Mouse (Mus musculus): ENCODE measurements around the gene Rtl5. TPM values are rescaled to one million over a fixed set of nuclear protein-coding genes. Genes with fewer than 3 reads are reported as not detected.

Gene Rtl5
- polyA plus RNA-seq, 1 experiment = 64.7 TPM

DNA sequence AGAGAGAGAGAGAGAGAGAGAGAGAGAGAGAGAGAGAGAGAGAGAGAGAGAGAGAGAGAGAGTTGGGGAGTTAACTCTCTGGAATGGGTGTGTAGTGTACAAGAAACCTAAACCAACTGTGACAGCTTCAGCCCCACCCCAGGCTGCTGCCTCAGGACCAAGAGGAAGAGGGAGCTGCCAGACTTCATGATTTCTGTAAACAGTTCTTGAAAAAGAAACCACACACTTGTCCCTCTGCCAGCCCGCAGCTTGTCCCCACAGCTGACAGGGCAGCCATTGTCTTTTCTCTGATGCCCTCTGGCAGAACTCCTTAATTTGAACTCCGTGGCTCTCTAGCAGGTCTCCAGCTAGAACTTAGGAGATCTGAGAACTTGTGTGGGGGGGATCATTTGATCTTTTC, 10.2 kb downstream of the Rtl5 start:
- peak; percentile 74 for DNase-seq (ENCODE audit: low read depth)
- no peak for TF ChIP-seq POLR2A (IDR thresholded peaks at IDR 0.05; ENCODE audit: borderline replicate concordance, extremely low read depth, insufficient read depth, insufficient read length, poor library complexity, severe bottlenecking)
- no peak for TF ChIP-seq CTCF (IDR thresholded peaks at IDR 0.05; ENCODE audit: borderline replicate concordance, extremely low read depth, insufficient read depth, insufficient read length)

- TF ChIP-seq CTCF (IDR thresholded peaks at IDR 0.05; ENCODE audit: borderline replicate concordance, extremely low read depth, insufficient read depth, insufficient read length) = no peak
- no peak for TF ChIP-seq POLR2A (IDR thresholded peaks at IDR 0.05; ENCODE audit: borderline replicate concordance, extremely low read depth, insufficient read depth, insufficient read length, poor library complexity, severe bottlenecking)
- peak; percentile 71 for DNase-seq (ENCODE audit: low read depth)
Observed at GRCm38 (mm10) chrX:102060243-102060642, 10.9 kb downstream of the Rtl5 start.

DNA sequence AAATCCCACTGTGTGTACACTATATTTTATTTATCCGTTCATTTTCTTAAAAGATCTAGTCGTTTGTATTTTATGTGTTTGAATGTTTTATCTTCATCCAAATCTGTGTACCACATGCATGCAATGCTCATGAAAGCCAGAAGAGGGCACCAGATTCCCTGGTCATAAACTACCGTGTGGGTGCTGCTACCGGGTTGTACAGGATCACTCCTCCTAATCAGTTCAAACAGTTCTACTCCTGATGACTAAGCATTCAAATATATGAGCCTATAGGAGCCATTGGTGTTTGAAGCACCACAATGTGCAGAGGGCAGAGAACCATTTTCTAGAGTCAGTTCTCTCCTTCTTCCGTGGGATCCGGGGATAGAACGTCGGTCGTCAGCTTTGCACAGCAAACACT, 11.7 kb downstream of the Rtl5 start:
- peak; percentile 57 for DNase-seq (ENCODE audit: low read depth)
- no peak for TF ChIP-seq POLR2A (IDR thresholded peaks at IDR 0.05; ENCODE audit: borderline replicate concordance, extremely low read depth, insufficient read depth, insufficient read length, poor library complexity, severe bottlenecking)
- TF ChIP-seq CTCF (IDR thresholded peaks at IDR 0.05; ENCODE audit: borderline replicate concordance, extremely low read depth, insufficient read depth, insufficient read length) = peak; percentile 56; the same call in 1 of the 2 replicates

DNA sequence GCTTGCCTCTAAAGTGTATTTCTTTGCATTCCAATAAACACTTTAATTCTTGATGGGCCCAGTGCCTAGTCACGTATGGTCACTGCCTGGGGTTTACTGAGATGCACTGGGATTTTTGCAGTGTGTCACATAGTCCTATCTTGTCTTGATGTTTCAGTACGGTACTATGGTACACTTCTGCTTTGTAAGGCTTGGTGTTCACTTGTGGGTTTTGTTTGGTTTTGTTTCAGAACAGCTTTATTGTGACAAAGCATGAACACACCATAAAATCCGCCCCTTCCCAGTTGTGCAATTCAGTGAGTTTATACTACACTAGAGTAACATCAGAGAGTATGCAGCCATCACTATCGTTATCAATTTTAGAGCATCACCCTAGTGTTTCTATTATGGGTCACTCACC, 17.1 kb downstream of the Rtl5 start:
- no peak for DNase-seq (ENCODE audit: low read depth)
- TF ChIP-seq CTCF (IDR thresholded peaks at IDR 0.05; ENCODE audit: borderline replicate concordance, extremely low read depth, insufficient read depth, insufficient read length) = no peak
- no peak for TF ChIP-seq POLR2A (IDR thresholded peaks at IDR 0.05; ENCODE audit: borderline replicate concordance, extremely low read depth, insufficient read depth, insufficient read length, poor library complexity, severe bottlenecking)

DNA sequence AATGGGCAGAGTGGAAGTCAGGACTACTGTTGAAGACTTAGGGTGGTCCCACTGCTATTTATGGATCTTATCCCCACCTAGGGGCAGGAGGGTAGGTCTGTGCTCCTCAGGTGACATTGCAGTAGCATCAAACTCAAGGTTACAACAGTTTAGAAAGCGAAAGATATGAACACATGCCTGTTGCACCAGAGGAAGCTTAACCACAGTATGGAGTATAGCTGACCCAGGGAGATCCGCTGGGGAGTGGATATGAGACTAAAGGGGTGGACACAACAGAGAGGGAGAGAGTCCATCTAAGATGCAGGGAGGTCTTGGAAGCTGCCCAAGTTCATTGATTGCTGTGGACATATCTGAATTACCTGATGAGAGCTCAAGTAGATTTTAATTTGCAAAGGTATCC, 17.7 kb downstream of the Rtl5 start:
- TF ChIP-seq POLR2A (IDR thresholded peaks at IDR 0.05; ENCODE audit: borderline replicate concordance, extremely low read depth, insufficient read depth, insufficient read length, poor library complexity, severe bottlenecking) (no peak), CTCF (IDR thresholded peaks at IDR 0.05; ENCODE audit: borderline replicate concordance, extremely low read depth, insufficient read depth, insufficient read length) (no peak)
- no peak for DNase-seq (ENCODE audit: low read depth)

DNA sequence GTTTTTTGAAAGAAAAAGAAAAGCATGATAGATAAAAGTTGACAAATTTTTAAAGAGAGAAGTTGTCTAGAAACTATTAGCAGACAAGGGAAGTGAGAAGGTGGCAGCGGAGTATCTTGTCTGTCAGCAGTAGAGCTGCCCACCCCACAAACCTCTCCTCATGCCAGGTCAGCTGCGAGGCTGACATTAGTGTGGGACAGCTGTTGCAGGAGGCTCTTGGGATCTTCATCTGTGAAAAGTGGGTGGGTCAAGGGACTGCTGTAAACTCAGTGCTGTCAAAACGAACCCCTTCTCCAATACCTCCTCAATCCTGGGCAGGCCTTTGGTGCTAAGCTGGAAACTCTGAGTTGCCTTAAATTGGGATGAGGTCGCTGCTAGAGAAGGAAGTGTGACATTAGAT, 19.9 kb downstream of the Rtl5 start:
- DNase-seq (ENCODE audit: low read depth) = no peak
- no peak for TF ChIP-seq POLR2A (IDR thresholded peaks at IDR 0.05; ENCODE audit: borderline replicate concordance, extremely low read depth, insufficient read depth, insufficient read length, poor library complexity, severe bottlenecking)
- no peak for TF ChIP-seq CTCF (IDR thresholded peaks at IDR 0.05; ENCODE audit: borderline replicate concordance, extremely low read depth, insufficient read depth, insufficient read length)

GRCm38 (mm10) chrX:102050552-102050951, 20.6 kb downstream of the Rtl5 start:
- DNase-seq (ENCODE audit: low read depth) = no peak
- TF ChIP-seq CTCF (IDR thresholded peaks at IDR 0.05; ENCODE audit: borderline replicate concordance, extremely low read depth, insufficient read depth, insufficient read length) (no peak), POLR2A (IDR thresholded peaks at IDR 0.05; ENCODE audit: borderline replicate concordance, extremely low read depth, insufficient read depth, insufficient read length, poor library complexity, severe bottlenecking) (no peak)

DNA sequence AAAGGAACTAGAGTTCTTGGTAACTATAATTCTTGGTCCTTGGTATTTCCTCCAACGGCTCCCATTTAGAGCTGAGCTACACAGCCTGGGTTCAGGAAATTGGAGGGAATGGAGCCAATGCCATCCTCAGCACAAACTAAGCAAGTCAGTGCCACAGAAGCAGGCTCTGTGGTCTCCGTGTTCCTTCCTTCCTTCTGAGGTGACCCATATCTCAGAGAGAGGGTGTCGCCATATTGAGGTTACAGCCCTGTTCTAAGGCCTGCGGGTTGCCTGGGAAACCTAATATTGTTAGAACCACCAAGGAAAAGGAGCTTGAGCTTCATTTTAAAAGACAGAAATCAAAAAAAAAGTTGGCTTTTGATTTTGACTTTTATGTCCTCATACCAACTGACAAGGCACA, 28.7 kb downstream of the Rtl5 start:
- TF ChIP-seq POLR2A (IDR thresholded peaks at IDR 0.05; ENCODE audit: borderline replicate concordance, extremely low read depth, insufficient read depth, insufficient read length, poor library complexity, severe bottlenecking) (no peak), CTCF (IDR thresholded peaks at IDR 0.05; ENCODE audit: borderline replicate concordance, extremely low read depth, insufficient read depth, insufficient read length) (no peak)
- no peak for DNase-seq (ENCODE audit: low read depth)

DNA sequence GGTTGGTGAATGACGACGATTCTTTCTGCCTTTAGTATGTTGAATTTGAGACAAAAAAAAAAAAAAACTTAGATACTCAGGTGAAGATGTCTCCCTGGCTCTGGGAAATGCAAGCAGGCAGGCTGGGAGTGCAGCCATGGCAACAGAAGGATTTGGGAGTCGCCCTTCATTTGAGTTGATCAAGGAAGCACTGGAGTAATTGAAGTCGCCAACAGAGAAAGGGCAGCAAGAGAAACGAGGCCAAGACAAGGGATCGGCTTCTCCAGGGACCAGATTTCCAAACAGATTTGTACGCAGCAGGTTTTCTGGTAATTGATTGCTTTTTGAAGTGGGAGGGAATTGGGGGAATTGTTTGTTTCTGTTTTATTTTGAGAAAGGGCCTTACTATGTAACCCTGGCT, 29.5 kb downstream of the Rtl5 start:
- no peak for TF ChIP-seq CTCF (IDR thresholded peaks at IDR 0.05; ENCODE audit: borderline replicate concordance, extremely low read depth, insufficient read depth, insufficient read length)
- TF ChIP-seq POLR2A (IDR thresholded peaks at IDR 0.05; ENCODE audit: borderline replicate concordance, extremely low read depth, insufficient read depth, insufficient read length, poor library complexity, severe bottlenecking) = no peak
- peak; percentile 24 for DNase-seq (ENCODE audit: low read depth)

DNA sequence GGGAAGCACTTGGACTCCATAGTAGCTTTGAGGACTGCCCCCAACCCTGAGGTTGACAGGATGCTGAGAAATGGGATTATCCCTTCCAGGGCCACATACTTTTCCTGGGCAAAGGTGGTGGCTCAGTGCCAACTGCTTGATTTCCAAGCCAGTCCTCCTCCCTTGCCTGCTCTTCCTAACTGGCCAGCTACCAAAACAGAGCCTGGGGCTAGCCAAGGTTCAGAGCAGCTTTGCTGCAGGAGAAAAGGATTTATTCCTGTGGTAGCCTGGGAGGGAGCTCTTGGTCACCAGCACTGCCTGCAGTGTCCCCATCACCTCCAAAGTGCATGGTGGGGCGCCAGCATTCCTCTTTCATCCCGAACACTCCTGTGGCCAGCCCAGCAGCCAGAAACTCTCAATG, 33.6 kb downstream of the Rtl5 start:
- no peak for TF ChIP-seq POLR2A (IDR thresholded peaks at IDR 0.05; ENCODE audit: borderline replicate concordance, extremely low read depth, insufficient read depth, insufficient read length, poor library complexity, severe bottlenecking)
- TF ChIP-seq CTCF (IDR thresholded peaks at IDR 0.05; ENCODE audit: borderline replicate concordance, extremely low read depth, insufficient read depth, insufficient read length) = no peak
- DNase-seq (ENCODE audit: low read depth) = peak; percentile 43

DNA sequence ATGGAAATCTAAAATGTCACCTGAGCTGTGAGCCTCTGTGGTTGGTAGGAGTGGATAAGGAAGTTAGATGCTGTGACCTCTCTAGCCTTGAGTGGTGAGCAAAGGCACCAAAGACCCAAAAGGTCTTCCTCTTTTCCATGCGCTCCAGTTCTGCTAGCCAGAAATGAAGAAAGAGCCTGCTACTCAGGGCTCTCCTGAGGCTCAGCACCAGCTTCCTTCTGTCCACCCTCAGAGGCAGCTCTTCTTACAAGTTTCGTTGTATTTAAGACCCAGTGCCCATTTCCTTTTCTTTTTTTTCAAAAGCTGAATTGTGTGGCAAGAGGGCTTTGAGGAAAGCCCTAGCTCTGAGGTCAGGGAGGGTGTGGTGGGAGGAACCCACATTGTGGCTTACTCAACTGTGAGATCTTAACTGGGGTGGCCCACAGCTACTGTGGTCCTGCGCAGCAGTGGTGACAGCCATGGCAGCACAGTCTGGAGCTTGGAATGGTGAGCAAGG, 34.2 kb downstream of the Rtl5 start:
- DNase-seq (ENCODE audit: low read depth) = no peak
- TF ChIP-seq CTCF (IDR thresholded peaks at IDR 0.05; ENCODE audit: borderline replicate concordance, extremely low read depth, insufficient read depth, insufficient read length) = no peak
- TF ChIP-seq POLR2A (IDR thresholded peaks at IDR 0.05; ENCODE audit: borderline replicate concordance, extremely low read depth, insufficient read depth, insufficient read length, poor library complexity, severe bottlenecking) = no peak

DNA sequence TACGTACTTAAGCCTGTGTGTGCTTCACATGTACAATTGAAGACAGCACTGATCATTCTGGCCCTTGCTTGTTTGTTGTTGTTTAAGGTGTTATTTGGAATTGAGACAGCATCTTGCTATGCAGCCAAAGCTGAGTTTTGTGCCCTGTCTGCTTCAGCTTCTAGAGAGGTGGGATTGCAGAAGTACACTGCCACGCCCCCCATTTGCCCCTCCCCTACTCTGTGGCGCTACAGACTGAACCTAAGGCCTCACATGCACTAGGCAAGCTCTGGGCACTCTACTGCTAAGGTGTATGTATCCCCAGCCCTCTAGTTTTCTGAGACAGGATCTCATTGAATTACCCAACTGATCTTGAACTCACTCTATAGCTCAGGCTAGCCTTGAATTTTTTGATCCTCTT, 35.4 kb downstream of the Rtl5 start:
- TF ChIP-seq POLR2A (IDR thresholded peaks at IDR 0.05; ENCODE audit: borderline replicate concordance, extremely low read depth, insufficient read depth, insufficient read length, poor library complexity, severe bottlenecking) = no peak
- no peak for TF ChIP-seq CTCF (IDR thresholded peaks at IDR 0.05; ENCODE audit: borderline replicate concordance, extremely low read depth, insufficient read depth, insufficient read length)
- DNase-seq (ENCODE audit: low read depth) = no peak

Measured in brain, embryonic 14.5 days (tissue).